Mouse (Mus musculus) neural tube, embryonic 10.5 days (tissue): ENCODE measurements around the gene Dbnl.
"Not testable (repeated sequence)": the region's sequence is repeated elsewhere in the genome, so short reads cannot be mapped to it uniquely, and the experiment has no call there.

ENCODE experiments used
- DNase-seq: peaks from one replicate; pipeline ENCODE4 v3.0.0-alpha.2; 2017; ENCODE audit warnings: low spot score; ENCODE audit errors: extremely low spot score

The Dbnl gene

GRCm38 (mm10) chr11:5795290-5795689 lies 7.0 kb downstream of the Dbnl start:
- no peak for DNase-seq

DNA sequence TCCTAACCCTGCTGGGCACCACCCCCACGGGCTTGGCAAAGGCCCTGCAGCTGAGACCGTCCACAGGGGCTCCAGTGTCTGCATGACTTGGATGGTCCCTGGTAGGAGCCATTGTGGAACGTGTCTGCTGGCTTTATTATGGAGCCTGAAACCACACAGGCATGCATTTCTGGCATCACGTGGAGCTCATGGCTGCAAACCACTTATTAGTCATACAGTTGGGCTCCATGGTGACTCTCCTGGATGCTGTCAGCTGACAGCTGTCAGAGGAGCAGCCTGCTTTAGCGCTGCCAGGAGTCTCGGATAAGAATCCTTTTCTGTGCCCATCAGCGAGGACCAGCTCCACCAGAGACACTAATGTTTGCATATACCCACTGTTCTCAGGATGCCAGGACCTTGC lies 7.4 kb downstream of the Dbnl start:
- DNase-seq, result no peak

DNA sequence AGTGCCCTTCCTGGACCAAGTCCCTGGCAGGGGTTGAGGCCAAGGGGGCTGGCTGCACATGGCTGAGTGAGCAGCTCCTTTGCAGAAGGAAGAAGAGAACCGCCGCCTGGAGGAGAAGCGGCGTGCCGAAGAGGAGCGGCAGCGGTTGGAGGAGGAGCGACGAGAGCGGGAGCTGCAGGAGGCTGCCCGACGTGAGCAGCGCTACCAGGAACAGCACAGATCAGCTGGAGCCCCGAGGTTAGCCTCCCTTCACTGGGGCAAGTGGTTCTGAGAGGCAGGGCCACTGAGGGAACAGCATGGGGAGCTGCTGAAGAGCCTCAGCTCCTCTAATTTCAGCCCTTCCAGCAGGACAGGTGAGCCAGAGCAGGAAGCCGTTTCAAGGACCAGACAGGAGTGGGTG lies 8.7 kb downstream of the Dbnl start:
- DNase-seq, result no peak

DNA sequence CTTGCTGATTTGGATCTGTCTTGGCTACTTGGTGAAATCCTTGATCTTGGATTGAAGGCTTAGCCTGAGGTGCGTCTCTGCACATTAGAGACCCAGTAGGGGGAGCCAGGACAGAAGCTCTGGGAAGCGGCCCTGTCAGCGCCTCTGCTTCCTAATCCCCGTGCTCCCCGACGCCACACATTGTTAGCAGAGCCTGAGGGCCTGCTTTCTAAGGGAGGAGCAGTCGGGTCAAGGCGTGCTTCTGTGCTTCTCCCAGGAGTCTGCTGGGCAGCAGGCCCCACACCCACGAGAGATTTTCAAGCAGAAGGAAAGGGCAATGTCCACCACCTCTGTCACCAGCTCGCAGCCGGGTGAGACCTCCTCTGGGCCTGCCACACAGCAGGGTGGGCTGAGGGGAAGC lies 9.1 kb downstream of the Dbnl start:
- no peak for DNase-seq

DNA sequence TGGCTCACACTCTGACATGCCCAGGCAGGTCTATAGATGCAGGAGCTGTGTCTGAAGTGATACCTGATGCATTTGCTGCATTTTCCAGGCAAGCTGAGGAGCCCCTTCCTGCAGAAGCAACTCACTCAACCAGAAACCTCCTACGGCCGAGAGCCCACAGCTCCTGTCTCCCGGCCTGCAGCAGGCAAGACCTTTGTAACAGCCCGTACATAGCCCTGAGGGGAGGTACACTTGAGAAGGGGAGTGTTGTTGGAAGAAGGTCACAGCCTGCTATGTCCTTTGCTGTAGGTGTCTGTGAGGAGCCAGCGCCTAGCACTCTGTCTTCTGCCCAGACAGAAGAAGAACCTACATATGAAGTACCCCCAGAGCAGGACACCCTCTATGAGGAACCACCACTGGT lies 9.6 kb downstream of the Dbnl start:
- no peak for DNase-seq

DNA sequence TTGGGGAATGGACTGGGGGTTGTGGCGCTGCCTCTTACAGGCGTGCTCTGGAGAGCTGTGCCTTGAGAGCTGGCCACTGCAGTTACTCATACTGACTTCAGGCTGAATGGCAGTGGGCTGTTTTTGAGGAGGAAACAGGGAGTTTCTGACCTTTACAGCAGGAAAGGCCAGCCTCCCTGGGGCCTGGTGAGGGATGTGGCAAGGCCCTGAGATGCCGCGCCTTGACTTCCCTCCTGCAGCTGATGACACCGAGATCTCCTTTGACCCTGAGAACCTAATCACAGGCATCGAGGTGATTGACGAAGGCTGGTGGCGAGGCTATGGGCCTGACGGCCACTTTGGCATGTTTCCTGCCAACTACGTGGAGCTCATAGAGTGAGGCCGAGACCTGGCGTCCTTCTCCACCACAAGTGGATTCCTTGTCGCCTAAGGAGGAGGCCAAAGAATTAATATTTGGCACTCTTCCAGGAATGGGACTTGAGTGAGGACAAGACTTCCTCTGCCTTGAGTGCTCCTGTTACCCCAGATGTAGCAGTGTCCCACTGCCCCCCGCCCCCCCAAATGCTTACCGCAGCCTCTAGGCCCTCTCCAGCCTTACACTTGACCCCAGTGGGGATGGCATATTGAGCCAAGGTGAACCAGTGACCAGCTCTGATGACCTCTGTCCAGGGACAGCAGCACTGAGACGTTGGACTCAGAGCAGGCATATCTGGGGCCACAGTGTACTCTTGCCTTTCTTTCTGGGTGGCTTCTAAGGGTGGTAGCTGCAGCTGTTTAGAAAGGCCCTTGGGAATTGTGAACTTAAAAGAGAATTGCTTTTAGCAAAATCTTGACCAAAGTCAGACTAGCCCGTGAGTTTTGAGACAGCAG lies 11.6 kb downstream of the Dbnl start:
- no peak for DNase-seq

DNA sequence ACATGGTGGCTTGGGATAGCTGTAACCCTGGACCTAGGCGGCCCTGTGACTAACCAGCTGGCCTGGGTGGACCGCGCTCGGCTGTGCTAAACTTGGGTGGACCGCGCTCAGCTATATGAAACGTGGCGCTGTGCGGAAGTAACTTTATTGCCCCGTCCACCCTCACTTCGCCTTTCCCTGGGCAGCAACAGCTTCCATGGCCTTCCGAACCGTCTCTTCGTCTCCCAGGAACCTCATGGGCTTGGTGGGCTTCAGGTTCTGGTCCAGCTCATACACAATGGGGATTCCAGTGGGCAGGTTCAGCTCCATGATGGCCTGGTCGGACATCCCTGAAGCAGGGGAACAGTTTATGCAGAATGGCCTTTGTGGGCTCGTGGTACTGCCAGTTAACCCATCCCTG lies 13.2 kb downstream of the Dbnl start:
- no peak for DNase-seq

DNA sequence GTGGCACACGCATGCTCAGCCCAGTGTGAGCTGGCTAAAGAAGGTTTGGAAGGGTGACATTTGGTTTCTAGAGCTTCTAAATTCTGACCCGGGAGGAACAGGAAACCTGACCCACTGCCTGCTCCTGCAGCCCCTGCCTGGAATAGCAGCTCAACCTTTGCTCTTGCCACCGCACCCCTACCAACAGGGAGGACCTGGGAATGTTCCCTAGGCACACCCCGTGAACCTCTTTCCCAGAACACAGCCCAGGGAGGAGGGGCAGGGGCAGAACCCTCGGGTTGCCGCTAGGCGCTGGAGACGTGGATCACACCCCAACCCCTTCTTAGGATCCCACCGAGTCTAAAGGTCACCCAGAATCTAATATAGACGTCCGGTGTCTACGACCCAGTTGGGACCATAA lies 13.7 kb downstream of the Dbnl start:
- DNase-seq, result no peak

GRCm38 (mm10) chr11:5802457-5803217 lies 14.3 kb downstream of the Dbnl start:
- DNase-seq, result no peak

- no peak for DNase-seq
Measured at GRCm38 (mm10) chr11:5803551-5803981, 15.3 kb downstream of the Dbnl start, which contains the start of gene Pgam2. Pgam2 (minus strand) TSS chr11:5803733.

GRCm38 (mm10) chr11:5804174-5804573 lies 15.9 kb downstream of the Dbnl start:
- no peak for DNase-seq

DNA sequence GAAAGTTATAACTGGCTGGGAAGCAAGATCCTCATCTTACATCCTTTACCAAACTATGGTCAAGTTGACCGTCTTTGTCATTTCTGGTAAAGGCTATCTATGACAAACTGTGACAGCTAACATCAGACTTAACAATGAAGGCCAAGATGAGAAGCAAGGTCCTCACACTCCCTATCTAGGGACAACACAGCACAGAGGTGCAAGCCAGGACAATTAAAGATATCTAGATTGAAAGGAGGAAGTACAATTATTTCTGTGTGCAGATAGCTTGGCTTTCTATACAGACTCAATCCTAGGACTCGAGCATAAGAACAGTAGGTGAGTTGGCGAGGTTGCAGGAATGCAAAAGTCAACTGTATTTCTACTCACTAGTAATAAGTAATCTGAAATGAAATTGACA lies 17.4 kb downstream of the Dbnl start:
- no peak for DNase-seq

DNA sequence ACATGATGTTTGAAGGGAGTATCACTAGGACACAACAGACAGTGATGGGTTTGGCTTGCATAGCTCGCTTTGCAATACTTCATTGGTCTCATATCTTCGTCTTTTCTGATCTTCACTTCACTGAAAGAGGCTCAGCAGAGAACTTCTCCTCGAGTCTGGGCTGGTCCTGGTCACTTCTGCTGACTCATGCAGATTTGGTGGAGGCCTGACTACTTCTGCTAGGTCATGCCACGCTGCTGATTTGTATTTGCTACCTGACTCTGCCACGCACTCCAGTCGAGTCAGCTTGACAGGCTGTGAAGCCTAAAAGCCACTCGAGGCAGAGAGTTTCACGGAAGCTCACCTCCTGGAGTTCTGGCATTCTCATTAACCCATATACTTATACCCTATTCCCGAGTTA lies 19.7 kb downstream of the Dbnl start:
- no peak for DNase-seq

- DNase-seq, result not testable (repeated sequence)
Measured at GRCm38 (mm10) chr11:5809487-5809886, 21.2 kb downstream of the Dbnl start.

- no peak for DNase-seq
Measured at GRCm38 (mm10) chr11:5813381-5813780, 25.1 kb downstream of the Dbnl start.

DNA sequence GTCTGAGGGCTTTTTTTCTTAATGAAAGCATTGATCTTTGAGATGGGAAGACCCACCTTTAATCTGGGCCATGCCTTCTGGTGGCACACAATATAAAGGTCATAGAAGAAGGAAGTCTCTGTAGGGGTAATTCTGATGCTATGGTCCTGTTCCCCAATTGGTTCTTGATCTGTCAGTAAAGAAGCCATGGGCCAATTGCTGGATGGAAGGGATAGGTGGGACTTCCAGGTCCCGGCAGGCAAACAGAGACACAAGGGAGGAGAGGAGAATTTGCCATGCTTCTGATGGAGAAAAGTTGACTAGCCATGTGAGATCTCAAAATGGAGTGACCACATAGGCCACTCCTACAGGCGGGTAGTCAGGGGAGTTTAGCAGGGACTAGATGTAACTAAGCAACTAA lies 30.9 kb downstream of the Dbnl start:
- DNase-seq, result no peak

DNA sequence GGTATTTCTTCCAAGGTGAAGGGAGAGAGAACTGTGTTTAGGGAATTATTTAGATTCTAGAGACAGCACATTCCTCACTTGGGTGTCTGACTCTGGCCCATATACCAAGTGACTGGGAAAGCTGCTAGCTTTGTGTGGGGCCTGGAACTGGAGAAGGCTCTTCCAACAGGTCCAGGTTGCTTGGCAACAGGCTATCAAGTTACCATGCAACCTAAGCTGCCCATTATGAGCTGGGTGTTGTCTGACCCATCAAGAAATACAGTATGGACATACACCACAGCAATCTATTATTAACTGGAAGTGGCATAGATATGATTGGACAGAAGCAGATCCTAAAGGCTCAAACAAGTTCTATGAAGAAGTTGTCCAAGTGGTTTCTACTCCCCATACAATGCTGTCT lies 37.1 kb downstream of the Dbnl start:
- no peak for DNase-seq

DNA sequence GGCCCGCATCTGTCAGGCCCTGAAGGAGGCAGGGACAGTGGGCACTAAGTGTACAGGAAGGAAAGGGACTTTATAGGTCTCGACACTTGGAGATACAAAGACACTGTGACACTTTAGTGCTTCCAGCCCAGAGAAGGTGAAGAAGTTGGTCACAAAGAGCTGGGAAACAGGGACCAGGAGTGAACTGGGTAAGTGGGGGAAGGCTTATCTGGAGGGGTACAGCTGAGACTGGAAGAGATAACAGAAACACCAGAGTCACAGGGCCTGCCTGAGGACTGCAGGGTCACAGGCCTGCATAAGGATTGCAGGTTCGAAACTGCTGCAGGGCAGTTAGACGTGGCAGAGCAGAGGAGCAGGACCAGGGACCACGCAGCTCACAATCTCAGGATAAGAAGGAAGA lies 39.6 kb downstream of the Dbnl start:
- no peak for DNase-seq

DNA sequence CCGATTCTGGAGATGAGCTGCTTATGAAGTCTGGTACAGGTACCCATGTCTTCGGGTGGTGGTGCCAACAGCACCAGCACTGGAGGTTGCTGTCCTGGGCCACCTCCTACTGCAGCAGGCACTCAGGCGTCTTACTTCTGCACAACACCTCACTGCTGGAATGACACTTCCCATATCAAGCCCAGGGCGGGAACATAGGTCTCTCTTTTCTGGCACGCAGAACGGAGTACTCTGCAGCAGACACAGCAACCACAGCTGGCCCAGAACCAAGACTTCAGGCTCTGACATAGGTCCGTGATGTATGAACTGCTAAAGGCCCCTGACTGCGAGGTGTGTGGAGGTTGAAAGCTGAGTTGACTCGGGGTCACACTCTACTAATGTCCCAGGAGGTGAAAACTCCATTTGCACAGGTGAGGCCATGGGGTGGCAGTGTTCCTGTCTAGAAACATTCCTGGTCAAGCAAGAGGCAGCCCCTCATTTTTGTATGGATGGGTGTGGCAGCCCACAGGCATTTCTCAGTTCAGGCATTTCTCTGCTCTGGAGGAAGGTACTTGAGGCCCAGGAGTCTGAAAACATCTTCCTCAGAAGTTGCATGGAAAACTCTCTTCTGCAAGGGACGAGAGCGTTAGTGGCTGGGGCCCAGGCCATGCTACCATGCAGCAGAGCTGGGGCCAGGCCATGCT lies 40.4 kb downstream of the Dbnl start:
- DNase-seq, result no peak

- no peak for DNase-seq
Measured at GRCm38 (mm10) chr11:5829327-5829726, 41.0 kb downstream of the Dbnl start.

DNA sequence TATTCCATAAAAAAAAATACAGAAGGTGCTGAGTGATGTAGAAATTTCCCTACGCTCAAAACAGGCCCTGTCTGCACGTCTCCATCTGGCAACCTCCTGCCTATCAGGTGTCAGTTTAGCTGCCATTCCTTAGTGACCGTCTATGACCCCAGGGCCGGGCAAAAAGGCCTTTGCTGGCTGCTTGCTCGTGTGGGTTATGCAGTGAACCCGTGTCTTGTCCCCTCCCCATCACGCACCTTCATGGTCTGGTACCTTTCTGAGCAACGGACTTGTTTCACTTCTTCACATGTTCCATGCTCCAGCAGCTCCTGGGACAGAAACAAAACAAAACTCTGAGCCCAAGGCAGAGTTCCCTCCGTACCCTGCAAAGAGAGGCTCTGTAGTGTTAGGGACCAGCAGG lies 46.2 kb downstream of the Dbnl start:
- no peak for DNase-seq

DNA sequence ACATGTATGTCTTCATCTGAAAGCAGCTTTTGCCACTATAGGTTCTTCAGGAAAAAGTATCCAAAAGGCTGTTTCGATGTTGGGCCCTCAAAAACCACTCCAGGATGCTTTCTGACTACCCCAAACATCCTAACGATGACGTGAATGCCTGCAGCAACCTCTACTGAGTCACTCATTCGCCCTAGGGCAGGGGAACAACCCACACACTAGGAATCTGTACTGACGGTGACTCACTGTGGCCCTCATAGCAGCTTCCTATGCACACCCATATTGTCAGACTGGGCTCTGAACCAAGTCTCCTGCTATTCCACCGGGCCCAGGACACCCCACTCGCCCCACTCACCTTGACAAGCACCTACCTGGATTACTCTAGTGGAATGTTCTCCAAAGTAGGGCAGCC lies 46.8 kb downstream of the Dbnl start:
- DNase-seq, result no peak
